Mouse (Mus musculus) adrenal gland, postnatal 10 days (tissue): Measurements from ENCODE around the gene Dhx40. TPM values are rescaled to one million over a fixed set of nuclear protein-coding genes. Genes with fewer than 3 reads are reported as not detected.
A peak's percentile ranks its signal among the peaks of the same experiment; 100 is the strongest.
"Not testable (repeated sequence)": the region's sequence is repeated elsewhere in the genome, so short reads cannot be mapped to it uniquely, and the experiment has no call there.

Experiments used
- DNase-seq: peaks from one replicate; pipeline ENCODE4 v3.0.0; 2021; ENCODE audit warnings: mixed read lengths
- total RNA-seq, 2 experiments: library from RNA; stranded (reverse); gene quantifications; 2 replicates each; pipeline ENCODE4 v1.2.3; 2021

Gene Dhx40
- total RNA-seq, 2 experiments from 2014 or later: 28.8 to 33.4 TPM

DNA sequence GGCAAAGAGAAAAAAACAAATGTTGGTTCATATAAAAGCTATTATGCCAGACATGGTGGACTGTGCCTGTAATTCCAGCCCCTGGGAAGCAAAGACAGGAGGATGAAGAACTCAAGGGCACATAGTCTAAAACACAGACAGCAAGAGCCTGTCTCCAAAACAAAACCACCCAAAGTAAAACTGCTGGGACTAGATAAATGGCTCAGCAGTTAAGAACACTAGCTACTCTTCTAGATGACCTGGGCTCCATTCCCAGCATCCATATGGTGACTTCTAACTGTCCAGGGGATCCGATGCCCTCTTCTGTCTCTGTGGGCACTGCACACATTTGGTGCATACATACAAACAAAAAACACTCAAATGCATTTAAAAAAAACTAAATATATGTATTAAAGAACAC is 56.5 kb downstream of the Dhx40 start:
- DNase-seq: no peak

GRCm38 (mm10) chr11:86749776-86750423 is 57.6 kb downstream of the Dhx40 start:
- no peak for DNase-seq

- DNase-seq: no peak
Observed at GRCm38 (mm10) chr11:86745634-86746404, 61.7 kb downstream of the Dhx40 start.

DNA sequence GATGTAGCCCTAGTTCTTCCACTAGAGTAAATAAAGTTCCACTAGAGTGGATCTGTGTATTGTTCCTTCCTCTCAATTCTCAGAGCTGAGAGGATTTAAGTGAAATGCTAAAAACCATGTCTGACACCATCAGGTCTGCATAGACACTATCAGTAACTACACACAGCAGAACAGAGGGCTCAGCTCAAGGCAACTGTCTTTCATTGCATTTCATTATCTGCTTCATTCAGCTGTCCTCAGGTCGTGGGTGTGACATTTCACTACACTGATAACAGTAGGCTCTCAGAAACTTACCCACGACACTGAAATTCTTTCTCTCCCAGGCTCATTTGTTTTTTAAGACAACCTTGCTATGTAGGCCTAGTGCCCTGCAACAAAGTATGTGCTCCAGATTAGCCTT is 64.9 kb downstream of the Dhx40 start:
- DNase-seq: no peak

DNA sequence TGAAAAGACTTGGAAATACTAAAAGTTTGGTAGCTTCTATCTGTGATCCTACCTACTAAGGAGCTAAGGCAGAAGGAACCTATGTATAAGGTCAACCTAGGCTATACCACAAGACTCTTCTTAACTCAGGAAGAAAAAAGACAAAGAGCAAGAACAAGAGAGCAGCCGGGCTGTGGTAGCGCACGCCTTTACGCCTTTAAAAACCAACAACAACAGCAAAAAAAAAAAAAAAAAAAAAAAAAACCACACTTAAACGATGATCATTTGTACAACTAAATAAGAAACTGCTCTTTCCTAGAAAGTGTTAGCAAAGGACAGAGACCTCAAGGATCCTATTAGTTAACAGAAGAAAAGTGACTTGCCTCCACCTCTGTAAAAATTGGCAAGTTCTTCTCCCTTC is 66.0 kb downstream of the Dhx40 start:
- no peak for DNase-seq

DNA sequence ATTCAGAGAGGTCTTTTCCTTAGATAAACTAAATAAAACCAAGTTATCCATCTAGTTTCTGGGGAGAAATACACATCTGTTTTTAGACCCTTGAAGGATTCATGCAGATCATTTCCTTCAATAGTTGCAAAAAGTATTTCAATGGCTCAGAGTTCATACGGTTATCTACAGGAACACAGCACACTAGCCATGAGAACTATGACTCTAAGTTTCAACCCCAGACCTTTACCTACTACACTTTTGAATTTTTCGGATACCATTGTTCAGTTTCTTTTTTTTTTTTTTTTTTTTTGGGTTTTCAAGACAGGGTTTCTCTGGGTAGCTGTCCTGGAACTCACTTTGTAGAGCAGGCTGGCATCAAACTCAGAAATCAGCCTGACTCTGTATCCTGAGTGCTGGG is 68.1 kb downstream of the Dhx40 start:
- DNase-seq: no peak

GRCm38 (mm10) chr11:86738956-86739355 is 68.6 kb downstream of the Dhx40 start:
- DNase-seq: no peak

GRCm38 (mm10) chr11:86738308-86738707 is 69.2 kb downstream of the Dhx40 start:
- not testable (repeated sequence) for DNase-seq

DNA sequence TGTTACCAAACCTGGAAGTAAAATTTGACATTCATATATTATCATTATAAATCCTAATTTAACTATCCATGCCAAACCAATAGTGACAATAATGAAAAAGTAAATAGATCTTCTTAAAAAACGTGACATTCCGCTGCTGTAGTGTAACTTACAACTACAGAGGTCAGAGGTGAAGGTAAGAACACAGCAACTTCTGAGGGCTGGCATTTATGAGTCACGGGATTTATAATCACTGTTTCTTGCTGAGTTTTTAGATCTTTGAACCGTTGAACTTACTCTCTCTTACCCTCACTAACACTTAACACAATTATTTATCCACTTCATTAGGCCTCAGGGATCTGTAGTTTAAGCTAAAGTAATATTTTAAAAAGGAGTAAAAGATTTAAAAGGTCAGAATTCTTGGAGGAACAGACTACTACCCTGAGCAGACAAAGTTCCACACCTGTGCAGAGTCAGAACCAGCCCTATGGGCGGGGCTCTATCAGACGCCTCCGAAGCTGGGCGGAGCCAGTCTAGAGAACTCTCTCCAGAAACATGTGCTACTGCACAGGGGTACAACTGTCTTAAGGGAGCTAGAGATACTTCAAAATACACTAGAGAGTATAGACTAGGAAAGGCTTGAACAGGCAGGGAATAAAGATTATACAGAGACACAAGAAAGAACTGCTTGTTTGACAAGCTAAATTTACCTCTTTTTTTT is 70.1 kb downstream of the Dhx40 start:
- DNase-seq: no peak

DNA sequence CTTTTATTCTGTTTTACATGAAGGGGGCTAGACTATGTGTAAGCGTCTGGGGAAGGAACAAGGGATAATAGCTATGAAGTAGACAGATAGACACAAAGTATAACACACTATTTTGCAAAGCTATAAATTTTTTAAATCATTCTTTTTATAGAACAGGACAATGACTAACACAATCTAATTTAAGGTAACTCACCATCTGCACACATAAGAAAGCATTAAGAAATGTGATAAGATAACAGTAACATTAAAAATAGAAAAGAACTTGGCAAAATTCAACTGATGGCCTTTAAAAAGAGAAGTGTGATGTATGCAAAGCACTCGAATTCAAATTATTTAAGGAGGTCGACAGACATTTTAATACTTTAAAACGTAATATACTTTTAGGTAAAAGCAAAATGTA is 72.6 kb downstream of the Dhx40 start:
- DNase-seq: no peak

DNA sequence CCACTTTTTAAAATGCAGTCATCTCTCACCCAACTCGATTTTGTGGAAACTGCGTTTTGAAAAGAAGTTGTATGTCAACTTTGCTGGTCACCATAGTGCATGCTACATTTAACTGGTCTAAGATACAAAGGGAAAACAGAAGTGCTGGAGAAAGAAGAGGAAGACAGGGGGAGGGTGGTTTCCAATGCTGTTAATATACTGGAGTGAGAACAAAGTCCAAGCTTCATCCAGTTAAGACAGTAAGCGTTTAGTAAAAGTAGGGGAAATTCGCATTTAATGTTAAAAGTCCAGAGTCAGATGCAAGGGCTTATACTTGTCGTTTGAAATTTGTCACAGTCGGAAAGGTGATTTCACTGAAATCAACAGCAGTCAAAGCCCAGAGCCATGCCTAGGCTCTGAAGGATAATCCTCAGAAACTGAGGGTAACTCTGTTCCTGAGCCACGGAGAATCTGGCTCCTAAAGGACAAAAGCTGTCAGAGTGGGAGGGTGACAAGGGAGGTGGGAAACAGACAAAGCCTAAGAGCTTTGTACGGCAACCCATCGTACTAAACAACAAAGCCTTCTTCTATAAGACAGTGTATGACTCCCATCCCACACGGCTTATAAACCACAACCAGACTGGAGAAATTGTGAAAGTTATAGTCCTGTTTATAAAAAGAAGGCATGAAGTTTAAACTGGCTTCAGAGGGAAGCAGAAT is 73.2 kb downstream of the Dhx40 start:
- no peak for DNase-seq

DNA sequence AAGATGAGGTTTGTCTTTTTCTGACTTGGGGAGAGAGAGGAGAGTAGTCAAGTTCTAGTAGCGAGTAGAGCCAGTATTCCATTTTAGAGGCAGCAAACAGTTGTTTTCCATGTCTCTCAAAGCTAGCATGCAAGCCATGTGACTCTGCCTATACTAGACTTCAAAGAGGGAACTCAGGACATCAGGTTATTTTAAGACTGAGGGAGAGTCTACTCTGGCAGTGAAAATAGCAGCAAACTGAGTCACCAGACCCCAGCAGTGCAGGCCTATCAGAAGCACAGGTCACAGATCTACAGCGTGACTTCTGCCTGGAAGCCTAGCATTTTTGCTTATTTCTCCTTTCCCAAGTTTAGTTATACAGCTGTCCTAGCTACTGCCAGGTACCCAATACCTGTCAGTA is 76.1 kb downstream of the Dhx40 start:
- no peak for DNase-seq

- DNase-seq: no peak
Observed at GRCm38 (mm10) chr11:86725607-86726006, 81.9 kb downstream of the Dhx40 start.

- DNase-seq: peak; percentile 46
Observed at GRCm38 (mm10) chr11:86724982-86725381, 82.6 kb downstream of the Dhx40 start.

GRCm38 (mm10) chr11:86724004-86724403 is 83.5 kb downstream of the Dhx40 start:
- DNase-seq: no peak

DNA sequence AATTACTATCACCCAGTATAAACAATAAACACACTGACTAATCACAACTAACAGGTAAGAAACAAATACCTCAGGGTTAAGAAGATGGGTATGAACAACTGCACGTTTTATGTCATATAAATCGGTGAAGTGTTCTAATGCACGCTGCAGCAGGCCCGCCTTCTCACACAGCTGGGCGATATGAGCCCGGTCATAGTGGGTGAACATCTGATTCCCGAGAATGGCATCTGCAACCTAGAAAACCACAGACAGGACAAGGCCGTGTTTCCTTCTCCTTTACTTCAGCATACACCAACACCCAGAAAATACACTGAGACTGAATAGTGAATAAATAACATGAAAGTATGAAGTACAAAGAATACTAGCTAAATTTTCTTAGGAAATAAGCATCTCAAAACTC is 88.2 kb downstream of the Dhx40 start:
- no peak for DNase-seq

Other genes starting within 250 kb of the Dhx40 start
- gene Vmp1, start 123.9 kb downstream of the Dhx40 start, total RNA-seq: 100 to 1,000 TPM in 1 of 2 experiments, 10 to 100 TPM in 1; 95.7 to 104 TPM
- gene Ptrh2, start 123.8 kb downstream of the Dhx40 start, total RNA-seq: 10 to 100 TPM; 17.7 to 19.0 TPM
- 100 to 1,000 TPM; 204 to 229 TPM for gene Cltc, start 50.2 kb downstream of the Dhx40 start, total RNA-seq
- 10 to 100 TPM; 16.1 to 28.3 TPM for gene Ypel2, start 186.0 kb upstream of the Dhx40 start, total RNA-seq